Mouse (Mus musculus) hindbrain, embryonic 15.5 days (tissue): Measurements from ENCODE around the gene Prpf3. TPM values are rescaled to one million over a fixed set of nuclear protein-coding genes. Genes with fewer than 3 reads are reported as not detected.
"Not testable (repeated sequence)": the region's sequence is repeated elsewhere in the genome, so short reads cannot be mapped to it uniquely, and the experiment has no call there.

ENCODE experiments used
- ATAC-seq: fragments of 200-750 bp; cut with Nextera tagmentation; 2 replicates; pipeline ENCODE4 v1.8.0; 2017; ENCODE audit warnings: low read depth, moderate number of reproducible peaks, moderate TSS enrichment; ENCODE audit not compliant: low FRiP score
- H3K27ac ChIP-seq: fragments of 300-500 bp; sonication (generic); replicated peaks from 2 replicates; pipeline ENCODE4 v1.5.1; 2015; ENCODE audit warnings: mild to moderate bottlenecking, inconsistent platforms
- H3K27me3 ChIP-seq: fragments of 300-500 bp; sonication (generic); 2 replicates; pipeline ENCODE4 v1.6.1; 2015; ENCODE audit warnings: control low read depth, inconsistent platforms
- H3K36me3 ChIP-seq: fragments of 300-500 bp; sonication (generic); 2 replicates; pipeline ENCODE4 v1.6.1; 2015; ENCODE audit warnings: control low read depth, inconsistent platforms
- H3K4me1 ChIP-seq: fragments of 300-500 bp; sonication (generic); replicated peaks from 2 replicates; pipeline ENCODE4 v1.6.1; 2015; ENCODE audit warnings: control low read depth, inconsistent platforms
- H3K4me2 ChIP-seq: fragments of 300-500 bp; sonication (generic); 2 replicates; pipeline ENCODE4 v1.6.1; 2015; ENCODE audit warnings: moderate library complexity, mild to moderate bottlenecking, inconsistent platforms
- H3K4me3 ChIP-seq: fragments of 300-500 bp; sonication (generic); 2 replicates; pipeline ENCODE4 v1.5.1; 2015; ENCODE audit warnings: mild to moderate bottlenecking, inconsistent platforms
- H3K9ac ChIP-seq: fragments of 300-500 bp; sonication (generic); 2 replicates; pipeline ENCODE4 v1.6.1; 2015; ENCODE audit warnings: inconsistent platforms
- H3K9me3 ChIP-seq: fragments of 300-500 bp; sonication (generic); 2 replicates; pipeline ENCODE4 v1.6.1; 2016; ENCODE audit warnings: control low read depth, inconsistent platforms
- WGBS: fragments of 180-500 bp; shearing (Covaris S2); methylation state at CpG from one replicate; pipeline ENCODE4 v1.1.7; 2015; 5-methylcytosine and 5-hydroxymethylcytosine counted together
- polyA plus RNA-seq: library from polyadenylated mRNA; unstranded; fragments of >200 nt; fragmentation: Nextera tagmentation; extraction: Ambion mirVana; gene quantifications from 2 replicates; pipeline ENCODE4 v1.2.1, GENCODE M21; 2015

The Prpf3 gene
- 32.5 and 34.6 TPM in 2 replicates for polyA plus RNA-seq

DNA sequence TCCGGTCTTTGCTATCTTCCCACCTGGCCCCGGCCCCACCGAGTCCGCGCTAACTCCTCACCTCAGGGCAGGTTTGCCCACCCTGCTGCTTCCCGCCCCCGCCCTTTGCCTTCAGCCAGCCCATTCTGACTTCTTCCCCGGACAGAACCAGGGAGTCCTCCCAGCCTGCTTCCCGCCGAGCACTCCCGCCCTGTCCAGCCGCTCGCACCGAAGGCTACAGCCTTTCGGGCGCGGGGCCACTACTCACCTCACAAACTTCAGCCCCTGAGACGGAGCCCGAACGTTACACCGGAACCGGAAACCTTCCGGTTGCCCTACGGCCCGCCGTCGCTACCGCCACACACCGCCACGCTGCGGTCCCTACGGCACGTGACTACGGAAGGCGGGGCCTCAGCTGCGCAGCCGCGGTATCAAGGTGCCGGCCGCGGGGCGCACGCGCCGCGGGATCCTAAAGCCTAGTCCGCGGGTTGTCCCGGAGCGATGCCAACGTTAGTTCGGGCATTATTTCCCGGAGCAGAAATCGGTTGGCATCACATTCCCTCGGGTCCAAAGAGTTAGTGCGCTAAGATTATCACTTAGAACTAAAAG lies at the start of gene Prpf3:
Prpf3 (minus strand) TSS at position 384 of the 588 bp plus-strand sequence.
- Histone ChIP-seq H3K27ac (peak within 1 kb of the TSS; percentile 82), H3K4me2 (peak within 1 kb of the TSS; percentile 83), H3K4me1 (peaks cover 12% of the 10 kb centered on the region), H3K9ac (peak within 1 kb of the TSS; percentile 88), H3K9me3 (no peaks in the 10 kb centered on the region), H3K4me3 (peak within 1 kb of the TSS; percentile 97), H3K27me3 (no peaks in the 10 kb centered on the region), H3K36me3 (peaks cover 27% of the 10 kb centered on the region)
- WGBS: under 1% methylated on average over 56 of the region's 56 CpGs
- ATAC-seq: peak; percentile 98

GRCm38 (mm10) chr3:95904568-95904967 lies 48.9 kb upstream of the Prpf3 start, which contains the start of gene Car14:
Gene Car14, minus strand, starts transcription at chr3:95904691.
- Histone ChIP-seq H3K27me3 (peaks cover 27% of the 10 kb centered on the region), H3K4me2 (peak within 1 kb of the TSS; percentile 61), H3K9ac (peak within 1 kb of the TSS; percentile 26; the same call in 1 of the 2 replicates), H3K27ac (0 out of 2 replicates have a peak within 1 kb of the TSS, but pooled peaks have one; percentile 10), H3K9me3 (no peaks in the 10 kb centered on the region), H3K4me3 (peak within 1 kb of the TSS; percentile 25), H3K4me1 (peaks cover 30% of the 10 kb centered on the region), H3K36me3 (no peaks in the 10 kb centered on the region)
- 0% methylated on average over 15 of the region's 15 CpGs for WGBS
- no peak; the same call in 1 of the 2 replicates for ATAC-seq

DNA sequence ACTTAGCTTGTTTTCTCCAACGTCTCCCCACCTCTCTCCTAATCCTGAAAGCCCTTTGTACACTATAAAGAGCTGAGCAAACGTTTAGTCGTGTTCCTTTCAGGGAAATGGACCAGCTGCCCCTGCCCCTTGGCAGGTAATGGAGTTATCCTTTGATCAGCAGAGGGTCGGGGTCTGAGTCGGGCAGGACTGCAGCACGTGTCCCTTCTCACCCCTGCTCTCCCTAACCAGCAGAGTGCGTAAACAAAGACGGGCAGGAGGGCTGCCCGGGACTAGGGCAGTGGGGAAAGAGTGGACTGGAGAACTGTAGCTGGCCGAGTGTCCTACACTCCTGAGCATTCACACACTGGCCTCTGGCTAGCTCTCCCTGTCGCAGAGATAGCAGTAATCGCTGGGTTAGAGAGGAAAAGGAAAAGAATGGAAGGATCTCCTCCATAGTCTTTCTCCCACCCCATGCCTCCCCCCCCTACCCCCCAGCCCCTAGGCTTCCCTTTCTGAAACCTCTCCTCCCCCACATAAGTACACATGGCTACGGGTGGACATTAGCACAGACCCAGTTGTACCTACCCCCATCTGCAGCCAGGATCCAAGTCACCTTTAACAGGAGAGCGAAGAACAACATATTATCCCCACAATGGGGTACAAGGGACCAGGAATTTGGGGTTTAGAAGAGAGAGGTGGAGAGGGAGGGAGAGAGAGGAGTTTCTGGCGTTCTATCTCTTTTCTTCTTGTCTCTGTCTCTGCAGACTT lies 48.2 kb upstream of the Prpf3 start:
- H3K4me1 ChIP-seq: peaks cover 30% of the 10 kb centered on the region
- H3K36me3 ChIP-seq: no peaks in the 10 kb centered on the region
- H3K27ac ChIP-seq: no peak overlapping the region
- peak overlapping the region; percentile 61 for H3K4me2 ChIP-seq
- peak overlapping the region; percentile 25 for H3K4me3 ChIP-seq
- WGBS: 3% methylated on average over 15 of the region's 15 CpGs
- H3K9ac ChIP-seq: no peak overlapping the region
- H3K9me3 ChIP-seq: no peaks in the 10 kb centered on the region
- ATAC-seq: no peak
- H3K27me3 ChIP-seq: peaks cover 27% of the 10 kb centered on the region

DNA sequence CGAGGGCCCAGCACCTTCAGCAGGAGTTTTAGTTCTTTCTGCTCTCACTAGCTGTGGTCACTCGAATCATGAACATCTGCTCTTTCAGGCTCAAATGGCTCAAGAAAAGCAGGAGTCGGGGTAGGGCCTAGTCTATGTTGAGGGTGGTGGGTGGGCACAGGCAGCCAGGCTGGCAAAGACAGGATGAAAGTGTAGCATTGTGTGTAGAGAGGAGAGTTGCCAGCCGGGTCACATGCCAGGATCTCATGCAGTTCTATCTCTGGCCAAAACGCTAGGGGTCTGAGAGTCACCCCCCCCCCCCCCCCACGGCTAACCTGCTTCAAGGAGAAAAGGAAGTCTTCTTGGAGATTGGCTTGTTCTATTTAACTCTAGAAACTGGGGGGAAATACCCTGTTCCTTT lies 47.0 kb upstream of the Prpf3 start:
- no peak overlapping the region for H3K9ac ChIP-seq
- H3K4me2 ChIP-seq: no peak overlapping the region
- peaks cover 21% of the 10 kb centered on the region for H3K27me3 ChIP-seq
- no peak overlapping the region for H3K27ac ChIP-seq
- 45% methylated on average over 6 of the region's 6 CpGs for WGBS
- ATAC-seq: no peak
- H3K36me3 ChIP-seq: peaks cover 3% of the 10 kb centered on the region; the same call in 1 of the 2 replicates
- H3K9me3 ChIP-seq: no peaks in the 10 kb centered on the region
- H3K4me3 ChIP-seq: no peak overlapping the region
- H3K4me1 ChIP-seq: peaks cover 30% of the 10 kb centered on the region

GRCm38 (mm10) chr3:95902373-95902625 lies 46.6 kb upstream of the Prpf3 start:
- peaks cover 19% of the 10 kb centered on the region for H3K27me3 ChIP-seq
- H3K9me3 ChIP-seq: no peaks in the 10 kb centered on the region
- H3K4me3 ChIP-seq: no peak overlapping the region
- H3K4me1 ChIP-seq: peaks cover 30% of the 10 kb centered on the region
- no peak overlapping the region for H3K4me2 ChIP-seq
- peaks cover 7% of the 10 kb centered on the region; the same call in 1 of the 2 replicates for H3K36me3 ChIP-seq
- no peak overlapping the region for H3K27ac ChIP-seq
- no peak overlapping the region for H3K9ac ChIP-seq
- no peak for ATAC-seq

GRCm38 (mm10) chr3:95901616-95902372 lies 46.1 kb upstream of the Prpf3 start:
- peaks cover 27% of the 10 kb centered on the region for H3K4me1 ChIP-seq
- no peak overlapping the region for H3K9ac ChIP-seq
- H3K4me2 ChIP-seq: no peak overlapping the region
- no peak overlapping the region for H3K4me3 ChIP-seq
- H3K27ac ChIP-seq: no peak overlapping the region
- 76% methylated on average over 9 of the region's 9 CpGs for WGBS
- H3K27me3 ChIP-seq: peaks cover 19% of the 10 kb centered on the region
- ATAC-seq: no peak
- H3K36me3 ChIP-seq: peaks cover 7% of the 10 kb centered on the region; the same call in 1 of the 2 replicates
- H3K9me3 ChIP-seq: no peaks in the 10 kb centered on the region

GRCm38 (mm10) chr3:95899800-95900524 lies 44.3 kb upstream of the Prpf3 start:
- Histone ChIP-seq H3K9me3 (no peaks in the 10 kb centered on the region), H3K27ac (no peak overlapping the region), H3K4me1 (peaks cover 18% of the 10 kb centered on the region), H3K4me3 (no peak overlapping the region), H3K9ac (no peak overlapping the region), H3K27me3 (peaks cover 15% of the 10 kb centered on the region), H3K4me2 (no peak overlapping the region), H3K36me3 (peaks cover 7% of the 10 kb centered on the region; the same call in 1 of the 2 replicates)
- ATAC-seq: no peak
- 84% methylated on average over 13 of the region's 13 CpGs for WGBS

DNA sequence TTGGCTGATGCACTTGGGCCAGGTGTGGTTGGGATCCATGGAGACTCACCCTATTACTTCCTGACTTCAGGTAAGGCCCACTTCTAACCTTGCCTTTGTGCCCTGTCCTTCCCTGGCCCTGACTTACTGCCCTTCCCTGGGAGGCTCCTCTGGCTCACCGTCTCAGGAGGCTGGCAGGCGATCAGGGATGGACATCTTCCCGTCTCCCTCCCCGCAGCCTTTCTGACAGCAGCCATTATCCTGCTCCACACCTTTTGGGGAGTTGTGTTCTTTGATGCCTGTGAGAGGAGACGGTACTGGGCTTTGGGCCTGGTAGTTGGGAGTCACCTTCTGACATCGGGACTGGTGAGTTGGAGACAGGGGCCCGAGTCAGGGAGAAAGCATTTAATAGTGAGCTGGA lies 39.8 kb upstream of the Prpf3 start:
- H3K36me3 ChIP-seq, H3K9me3 ChIP-seq, H3K27me3 ChIP-seq, H3K9ac ChIP-seq, H3K27ac ChIP-seq, ATAC-seq: not testable (repeated sequence)
- peak overlapping the region; percentile 64; the same call in 1 of the 2 replicates for H3K4me2 ChIP-seq
- WGBS: 92% methylated on average over 7 of the region's 7 CpGs
- H3K4me3 ChIP-seq: 0 out of 2 replicates have a peak overlapping the region, but pooled peaks have one; percentile 5
- H3K4me1 ChIP-seq: peaks cover 24% of the 10 kb centered on the region

DNA sequence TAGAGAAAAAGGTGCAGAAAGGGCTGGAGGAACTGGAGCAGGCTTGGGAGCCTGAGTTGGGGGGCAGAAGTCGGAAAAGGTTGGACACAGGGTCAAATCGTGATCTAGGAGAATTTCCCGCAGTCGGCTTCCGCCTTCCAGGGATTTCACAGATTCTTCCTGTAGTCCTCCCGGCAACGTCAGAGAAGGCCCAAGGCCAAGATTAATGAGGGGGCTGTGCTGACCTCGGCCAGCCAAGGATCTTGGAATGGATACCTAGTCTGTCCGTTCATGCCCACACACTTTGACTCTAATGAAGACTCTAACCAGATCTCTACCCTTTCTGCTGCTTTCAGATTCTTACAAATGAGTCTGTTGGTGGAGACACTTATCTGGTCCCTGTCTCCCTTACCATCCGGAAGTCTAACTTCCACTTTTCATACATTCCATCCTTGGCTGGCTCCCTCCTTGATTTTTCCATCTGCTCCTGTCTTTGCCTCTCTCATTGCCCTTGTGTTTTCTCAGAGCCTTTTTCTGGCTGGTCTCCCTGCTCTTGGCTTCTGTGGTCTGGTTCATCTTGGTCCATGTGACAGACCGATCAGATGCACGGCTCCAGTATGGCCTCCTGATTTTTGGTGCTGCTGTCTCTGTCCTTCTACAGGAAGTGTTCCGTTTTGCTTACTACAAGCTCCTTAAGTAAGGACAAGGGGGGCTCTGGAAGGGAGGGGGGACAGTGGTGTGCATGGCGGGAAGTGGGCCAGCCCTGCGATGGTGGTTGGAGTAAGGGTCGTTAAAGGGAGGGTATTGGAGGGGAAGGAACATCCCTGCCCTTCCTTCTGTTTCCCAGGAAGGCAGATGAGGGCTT lies 38.9 kb upstream of the Prpf3 start:
- ATAC-seq: no peak
- H3K4me2 ChIP-seq: peak overlapping the region; percentile 64
- H3K27me3 ChIP-seq: no peaks in the 10 kb centered on the region
- H3K27ac ChIP-seq: peak overlapping the region; percentile 76
- 16% methylated on average over 16 of the region's 16 CpGs for WGBS
- peaks cover 7% of the 10 kb centered on the region; the same call in 1 of the 2 replicates for H3K36me3 ChIP-seq
- H3K9me3 ChIP-seq: no peaks in the 10 kb centered on the region
- H3K4me1 ChIP-seq: peaks cover 24% of the 10 kb centered on the region
- H3K9ac ChIP-seq: peak overlapping the region; percentile 62
- peak overlapping the region; percentile 56 for H3K4me3 ChIP-seq

GRCm38 (mm10) chr3:95893606-95894316 lies 38.1 kb upstream of the Prpf3 start, which contains the start of gene Aph1a:
Gene Aph1a, plus strand, starts transcription at chr3:95893969.
- not testable (repeated sequence) for H3K27me3 ChIP-seq, H3K36me3 ChIP-seq, H3K9me3 ChIP-seq
- Histone ChIP-seq H3K4me2 (peak within 1 kb of the TSS; percentile 64), H3K4me1 (peaks cover 24% of the 10 kb centered on the region), H3K27ac (peak within 1 kb of the TSS; percentile 76), H3K9ac (peak within 1 kb of the TSS; percentile 62), H3K4me3 (peak within 1 kb of the TSS; percentile 56)
- peak; percentile 98 for ATAC-seq
- WGBS: under 1% methylated on average over 25 of the region's 43 CpGs
